Mouse (Mus musculus): Measurements from ENCODE around the gene Cnih3. TPM values are rescaled to one million over a fixed set of nuclear protein-coding genes. Genes with fewer than 3 reads are reported as not detected.
A peak's percentile ranks its signal among the peaks of the same experiment; 100 is the strongest.

The Cnih3 gene
- total RNA-seq, 4 experiments from 2014 or later: 0.14 to 0.25 TPM; not detected in 2

DNA sequence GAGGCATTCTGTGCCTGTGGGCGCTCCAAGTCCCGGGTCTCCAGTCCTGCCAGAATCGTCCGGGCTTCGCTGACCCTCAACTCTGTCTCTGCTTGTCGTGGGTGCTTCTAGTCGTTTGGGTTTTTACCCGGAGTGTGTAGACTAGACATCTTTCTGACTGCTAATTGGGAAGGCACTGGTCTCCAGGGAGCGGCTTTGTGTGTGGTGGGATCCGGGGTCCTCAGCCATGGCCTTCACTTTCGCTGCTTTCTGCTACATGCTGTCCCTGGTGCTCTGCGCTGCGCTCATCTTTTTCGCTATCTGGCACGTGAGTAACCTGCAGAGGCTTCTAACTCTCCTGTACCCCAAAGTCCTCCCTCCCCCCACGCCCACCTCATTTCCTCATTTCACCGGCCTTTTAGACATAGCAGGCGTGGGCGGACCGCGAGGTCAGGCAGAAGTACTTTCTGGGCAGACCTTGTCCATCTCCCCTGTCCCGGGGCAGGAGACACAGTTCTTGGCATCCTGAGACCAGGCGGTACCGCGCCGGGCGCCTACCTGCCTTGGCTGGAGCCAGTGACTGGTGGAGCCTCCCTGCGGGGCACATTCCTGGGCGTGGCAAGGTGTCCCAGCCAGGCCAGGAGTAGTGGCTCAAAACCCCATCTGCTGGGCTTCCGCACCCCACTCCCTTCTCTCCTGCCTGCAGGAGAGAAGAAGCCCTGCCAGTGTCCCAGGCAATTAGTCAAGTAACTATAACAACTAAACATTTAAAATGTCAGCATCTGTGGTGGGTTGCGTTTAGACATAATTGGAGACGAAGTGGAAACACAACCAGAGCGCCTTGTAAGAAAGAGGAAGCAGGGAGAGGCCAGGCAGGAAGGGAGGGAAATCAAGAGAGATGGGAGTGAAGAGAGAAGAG lies 1.0 kb downstream of the Cnih3 start:
- DNase-seq: no peak

DNA sequence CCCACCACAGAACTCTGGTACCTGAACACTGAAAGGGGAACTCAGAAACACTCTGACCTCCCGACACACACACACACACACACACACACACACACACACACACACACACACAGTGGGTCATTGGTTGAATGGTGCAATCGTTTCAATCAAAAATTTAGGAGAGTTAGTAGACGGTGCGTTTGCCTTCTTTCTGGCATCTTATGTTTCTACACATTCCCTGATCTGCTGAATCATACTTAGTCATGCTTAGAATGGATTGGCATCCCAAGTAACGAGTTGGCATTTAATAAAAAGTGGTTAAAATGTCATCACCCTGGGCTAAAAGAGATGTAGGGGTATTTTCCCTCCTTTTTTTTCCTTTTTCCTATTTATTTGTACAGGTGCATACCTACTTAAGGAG lies 3.3 kb downstream of the Cnih3 start:
- DNase-seq: no peak

DNA sequence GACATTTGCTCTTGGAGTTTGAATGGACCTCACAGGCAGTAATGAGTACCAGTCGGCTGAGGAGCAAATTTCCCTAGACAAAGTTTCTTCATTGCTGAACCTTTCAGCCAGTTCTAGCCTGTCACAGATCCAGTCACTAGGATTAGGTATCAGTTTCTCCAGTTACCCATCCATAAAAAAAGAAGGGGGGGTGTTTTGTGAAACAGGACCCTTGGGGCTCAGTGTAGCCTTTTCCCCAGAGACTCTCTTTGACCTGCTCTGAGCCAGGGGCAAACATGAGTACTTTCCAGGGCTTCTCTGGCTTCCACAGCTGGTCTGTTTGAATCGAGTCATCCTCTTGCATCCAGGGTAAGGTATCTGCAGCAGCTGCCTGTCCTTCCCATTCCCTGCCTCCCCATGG lies 5.4 kb downstream of the Cnih3 start:
- DNase-seq: no peak

DNA sequence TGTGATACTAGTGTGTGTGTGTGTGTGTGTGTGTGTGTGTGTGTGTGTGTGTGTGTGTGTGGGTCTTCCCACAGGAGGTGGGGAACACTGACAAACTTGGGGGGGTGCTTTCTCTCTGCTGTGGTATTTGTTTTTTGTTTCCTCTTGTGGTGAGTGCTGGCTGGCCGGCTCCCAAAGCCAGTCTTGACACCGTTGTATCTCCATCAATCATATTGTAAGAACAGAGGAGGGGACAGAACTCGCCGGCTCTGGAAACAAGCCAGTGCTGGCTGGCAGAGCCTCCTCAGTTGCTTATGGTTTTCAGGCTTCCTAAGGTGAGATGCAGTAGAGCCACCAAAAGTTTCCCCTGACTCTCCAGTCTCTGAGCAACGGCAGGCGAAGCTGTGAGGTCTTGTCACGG lies 6.1 kb downstream of the Cnih3 start:
- DNase-seq: no peak

DNA sequence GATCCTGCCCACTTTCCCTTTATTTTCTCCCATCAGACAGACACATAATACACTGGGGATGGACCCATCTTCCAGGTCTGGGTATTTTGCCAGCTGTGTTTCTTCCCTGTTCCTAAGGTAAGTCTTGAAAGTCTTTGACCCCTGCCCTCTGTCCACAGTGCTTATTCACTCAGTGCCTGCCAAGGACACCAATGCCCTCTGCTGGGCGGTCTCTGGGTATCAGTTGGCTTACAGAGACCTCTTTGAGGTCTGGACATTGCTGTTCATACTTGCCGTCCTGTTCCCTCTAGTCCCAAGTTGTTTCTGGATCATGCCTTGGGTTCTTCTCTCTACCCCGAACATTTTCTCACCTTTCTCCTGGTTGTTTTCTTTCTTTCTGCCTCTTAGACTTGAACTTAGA lies 8.3 kb downstream of the Cnih3 start:
- no peak for DNase-seq

DNA sequence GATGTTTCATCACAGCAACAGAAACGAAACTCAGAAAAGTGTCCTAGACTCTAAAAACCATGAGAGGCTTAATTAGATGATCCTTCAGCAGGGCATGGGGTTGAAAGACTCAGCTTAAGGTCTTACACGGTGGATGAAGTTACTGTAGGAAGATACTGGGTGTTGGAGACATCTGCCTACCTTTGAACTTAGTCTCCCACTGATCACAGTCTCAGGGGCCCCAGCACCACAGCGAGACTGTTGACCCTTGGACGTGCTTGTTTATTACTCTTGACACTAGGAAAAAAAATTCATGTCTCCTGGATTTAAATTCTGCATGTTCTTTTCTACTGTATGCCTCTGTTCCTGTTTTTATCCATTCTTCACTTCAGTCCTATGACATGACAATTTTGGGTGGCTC lies 11.6 kb downstream of the Cnih3 start:
- no peak for DNase-seq

DNA sequence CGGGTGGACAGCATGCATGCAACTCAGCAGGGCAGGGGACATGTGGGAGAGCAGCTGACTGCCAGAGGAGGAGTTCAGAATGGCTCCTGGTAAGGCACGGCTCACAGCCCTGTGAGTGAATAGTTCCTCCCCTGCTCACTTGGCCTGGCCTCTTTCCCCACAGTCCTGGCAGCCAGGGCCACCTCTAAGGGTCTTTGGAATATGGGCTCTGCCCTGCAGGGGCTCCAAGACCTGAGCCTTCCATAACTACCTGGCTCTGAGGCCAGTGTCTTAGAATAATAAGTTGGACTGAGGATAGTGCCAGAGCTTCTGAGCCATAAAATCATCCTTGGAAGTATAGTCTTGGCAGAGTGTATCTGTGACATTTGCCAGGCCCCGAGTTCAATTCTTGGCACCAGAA lies 12.9 kb downstream of the Cnih3 start:
- no peak for DNase-seq

DNA sequence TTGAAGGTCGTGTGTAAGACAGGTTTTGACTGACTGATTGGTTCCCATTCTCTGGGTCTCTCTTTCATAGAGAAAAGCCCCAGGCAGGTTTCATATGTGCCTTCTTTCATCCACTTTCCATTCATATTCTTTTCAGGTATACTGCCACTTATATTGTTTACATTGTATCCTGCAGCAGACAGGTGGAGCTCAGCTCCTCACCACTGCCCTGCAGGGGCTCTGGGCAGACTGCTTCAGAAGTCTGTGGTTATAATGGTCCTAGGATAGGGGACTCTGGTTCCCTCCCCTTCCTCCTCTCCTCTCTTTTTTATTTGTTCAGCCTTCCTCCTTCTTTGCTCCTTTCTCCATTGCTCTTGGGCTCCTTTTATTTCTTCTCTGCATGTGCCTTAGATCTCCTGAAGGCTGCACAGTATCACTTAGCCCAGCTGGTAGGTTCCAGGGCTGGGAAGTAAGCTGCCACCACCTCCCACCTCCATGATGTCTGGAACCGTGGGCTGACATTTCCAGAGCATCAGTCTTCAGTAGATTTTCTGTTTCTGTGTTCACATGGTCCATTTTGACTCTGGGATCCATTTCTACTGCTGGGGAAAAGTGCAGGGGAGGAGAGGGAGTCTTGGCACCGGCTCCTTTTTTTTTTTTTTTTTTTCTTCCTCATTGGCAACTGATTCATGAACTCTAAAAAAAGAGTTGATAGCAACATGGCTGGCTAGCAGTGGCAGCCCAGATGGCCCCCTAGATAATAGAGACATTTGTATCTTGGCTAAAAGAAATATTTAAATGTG lies 16.6 kb downstream of the Cnih3 start:
- DNase-seq: no peak

DNA sequence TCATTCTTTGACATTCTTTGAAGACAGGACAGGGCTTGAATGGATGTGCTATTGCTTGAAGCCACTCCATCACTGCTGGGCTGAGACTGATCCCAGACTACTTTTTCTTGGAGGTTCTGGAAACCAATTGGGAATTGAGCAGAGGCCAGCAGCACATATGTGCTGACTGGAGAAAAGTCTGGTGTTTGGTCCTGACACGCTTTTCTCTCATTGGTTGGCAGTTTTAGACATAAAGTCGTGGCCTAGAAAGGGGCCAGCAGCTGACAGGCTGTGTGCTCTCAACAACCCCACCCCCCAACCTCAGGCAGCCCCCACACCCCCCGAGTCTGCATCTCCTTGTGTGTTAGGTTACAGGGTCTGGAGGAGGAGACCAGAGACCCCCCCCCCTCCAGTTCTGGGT lies 17.9 kb downstream of the Cnih3 start:
- DNase-seq: no peak

DNA sequence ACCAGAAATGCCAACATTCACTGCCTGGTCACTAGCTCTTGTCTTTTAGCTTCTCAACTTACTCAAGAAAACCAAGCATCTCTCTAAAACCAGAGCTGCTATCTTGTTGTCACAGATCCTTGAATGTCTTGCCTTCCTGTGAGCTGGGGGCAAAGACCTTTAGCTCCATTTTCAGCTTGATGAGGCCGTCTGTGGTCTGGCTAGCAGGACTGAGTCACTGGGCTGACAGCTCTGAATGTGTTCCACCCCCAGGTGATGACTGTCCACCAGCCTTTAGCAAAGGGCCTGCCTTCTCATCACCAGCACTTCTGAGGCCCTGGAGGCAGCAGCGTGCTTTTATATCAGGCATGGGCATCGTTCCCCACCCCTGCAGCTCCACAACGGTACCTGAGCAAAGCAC lies 18.8 kb downstream of the Cnih3 start:
- no peak for DNase-seq

DNA sequence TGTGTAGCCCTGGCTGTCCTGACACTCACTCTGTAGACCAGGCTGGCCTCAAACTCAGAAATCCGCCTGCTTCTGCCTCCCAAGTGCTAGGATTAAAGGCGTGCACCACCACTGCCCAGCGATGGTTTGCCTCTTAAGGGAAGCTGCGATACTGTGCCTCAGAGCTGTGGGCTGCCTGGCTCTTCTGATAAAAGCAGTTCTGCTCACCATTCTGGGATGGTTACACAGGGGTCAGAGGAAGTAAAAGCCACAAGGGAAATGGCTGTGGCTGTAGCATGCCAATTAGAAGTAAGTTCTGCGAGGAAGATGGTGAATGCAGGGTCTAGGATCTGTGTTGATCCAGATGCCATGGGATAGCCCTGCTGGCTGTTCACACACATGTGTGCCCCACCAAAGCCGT lies 19.9 kb downstream of the Cnih3 start:
- DNase-seq: no peak

DNA sequence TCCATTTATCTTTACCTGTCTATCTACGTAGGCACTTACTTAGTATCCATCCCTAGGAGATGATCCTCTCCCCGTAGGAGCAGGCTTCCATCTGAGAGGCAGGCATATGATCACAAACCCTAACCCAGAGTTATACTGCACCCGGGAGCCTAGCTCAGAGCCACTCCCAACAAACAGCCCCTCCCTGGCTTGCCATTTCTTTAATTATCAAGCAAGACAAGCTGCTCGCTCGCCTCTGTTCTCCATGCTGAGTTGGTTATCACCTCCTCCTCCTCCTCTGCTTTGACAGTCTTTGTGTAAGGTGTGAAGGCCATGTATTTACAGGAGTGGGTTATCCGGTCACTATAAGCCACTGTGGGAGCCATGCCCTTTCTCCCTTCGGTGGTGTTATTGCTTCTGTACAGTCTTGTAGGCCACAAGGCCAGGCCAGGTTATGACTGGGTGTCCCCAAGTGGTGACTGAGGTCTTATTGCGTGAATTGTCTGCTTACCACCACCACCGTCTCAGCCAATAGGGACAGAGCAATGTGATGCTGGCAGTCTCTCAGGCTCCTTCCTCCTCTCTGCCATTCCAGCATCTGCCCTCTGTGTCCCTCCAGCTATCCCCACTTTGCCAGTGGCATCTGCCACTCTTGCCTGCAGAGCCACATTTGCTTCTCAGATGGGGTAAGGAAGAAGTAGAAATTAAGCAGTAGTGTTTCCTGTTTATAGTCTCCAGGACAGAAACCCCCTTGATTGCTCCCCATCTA lies 22.4 kb downstream of the Cnih3 start:
- DNase-seq: no peak

DNA sequence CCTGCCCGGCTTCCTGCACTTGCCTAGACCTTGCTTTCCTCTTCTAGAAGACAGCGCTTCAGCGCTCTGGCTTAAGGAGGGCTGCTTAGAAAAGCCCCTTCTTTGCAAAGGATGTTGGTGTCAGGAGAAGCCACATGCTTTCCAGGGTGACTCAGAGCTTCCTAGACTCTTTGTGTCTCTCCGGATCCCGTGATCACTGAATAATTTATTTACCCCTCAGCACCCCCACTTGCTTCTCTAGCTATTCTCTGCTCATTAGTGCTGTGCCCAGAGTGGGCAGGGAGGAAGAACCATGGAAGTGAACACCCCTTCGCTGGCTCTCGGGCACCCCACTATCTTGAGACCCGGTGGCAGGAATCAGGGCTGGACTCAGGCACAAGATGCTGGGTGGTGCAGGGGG lies 24.0 kb downstream of the Cnih3 start:
- no peak for DNase-seq

DNA sequence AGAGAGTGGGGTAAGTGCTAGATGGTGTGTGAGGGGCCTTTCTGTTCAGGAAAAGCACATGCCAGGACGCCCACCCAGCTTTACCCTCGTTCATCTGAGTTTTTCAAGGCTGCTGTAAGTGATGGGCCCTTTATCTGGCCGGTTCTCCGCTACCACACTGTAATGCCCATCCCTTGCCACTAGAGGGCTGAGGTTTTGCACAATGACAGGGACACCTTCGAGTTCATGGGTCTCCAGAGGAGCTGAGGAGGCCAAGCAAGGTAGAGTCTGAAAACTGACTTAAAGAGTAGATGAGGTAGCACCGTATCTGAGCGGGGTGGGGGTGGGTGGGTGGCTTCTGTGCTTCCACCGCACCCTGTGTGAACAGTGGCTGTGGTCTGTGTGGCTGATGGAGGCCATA lies 27.2 kb downstream of the Cnih3 start:
- DNase-seq: peak; percentile 11

DNA sequence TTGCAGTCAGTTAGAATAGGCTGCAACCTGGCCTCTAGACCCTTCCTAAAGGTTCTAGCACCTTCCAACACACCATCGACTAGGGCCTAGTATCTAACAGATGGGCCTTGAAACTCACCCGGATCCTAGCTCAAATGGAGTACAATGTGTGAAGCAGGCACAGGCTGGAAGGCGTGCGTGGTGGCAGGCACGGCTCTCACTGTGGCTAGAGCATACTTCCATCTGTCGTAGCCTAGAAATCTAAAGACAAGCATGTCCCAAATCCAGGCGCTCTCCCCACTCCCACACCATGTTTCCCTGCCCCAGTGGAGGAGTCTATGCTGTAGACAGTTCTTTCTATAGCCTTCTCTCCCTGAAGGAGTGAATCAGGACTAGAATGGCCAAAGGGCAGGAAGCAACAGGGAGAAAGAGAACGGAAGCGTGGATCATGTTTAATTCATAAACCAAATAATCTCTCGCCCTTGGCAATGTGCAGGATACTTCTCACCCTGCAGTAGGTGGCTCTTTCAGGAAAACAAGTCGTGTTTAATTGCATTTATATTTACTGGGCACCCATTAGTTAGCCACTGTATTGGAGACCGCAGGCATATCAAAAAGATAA lies 29.1 kb downstream of the Cnih3 start:
- no peak for DNase-seq

DNA sequence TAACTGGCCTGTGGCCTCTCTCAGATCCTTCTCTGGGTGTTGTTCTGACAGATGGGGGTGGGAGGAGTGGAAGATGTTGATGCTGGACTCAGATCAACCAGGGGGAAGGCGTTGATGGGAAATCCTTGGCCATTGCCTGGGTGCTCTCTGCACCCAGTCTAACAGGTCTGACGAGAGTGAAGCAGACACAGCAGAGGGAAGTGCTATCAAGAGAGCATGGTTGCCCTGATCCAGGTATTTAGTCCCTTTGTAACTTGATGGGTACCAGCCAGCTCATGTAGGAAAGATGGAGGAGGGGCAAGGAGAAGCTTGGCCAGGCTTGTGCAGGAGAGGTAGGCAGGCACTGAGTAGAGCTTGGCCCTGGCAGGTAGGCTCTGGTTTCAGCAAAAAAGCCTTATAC lies 36.8 kb downstream of the Cnih3 start:
- no peak for DNase-seq

DNA sequence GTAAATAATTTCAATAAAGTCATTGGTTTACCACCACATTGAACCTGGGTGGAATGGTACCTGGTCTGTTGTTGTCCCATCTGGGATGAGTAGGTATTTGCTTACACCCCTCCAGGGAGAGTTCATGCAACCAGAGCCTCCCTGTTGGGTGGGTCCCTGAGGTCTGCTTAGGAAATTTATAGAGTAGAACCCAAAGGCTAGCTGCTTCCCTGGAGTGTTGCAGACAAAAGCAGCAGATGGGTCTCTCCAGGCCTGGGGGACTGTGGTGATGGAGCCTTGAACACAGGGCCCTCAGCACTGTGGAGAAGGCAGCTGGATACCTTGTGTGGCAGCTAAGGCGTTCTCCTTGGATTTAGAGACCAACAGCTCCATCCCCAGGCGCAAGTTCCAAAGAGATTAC lies 40.1 kb downstream of the Cnih3 start:
- no peak for DNase-seq

DNA sequence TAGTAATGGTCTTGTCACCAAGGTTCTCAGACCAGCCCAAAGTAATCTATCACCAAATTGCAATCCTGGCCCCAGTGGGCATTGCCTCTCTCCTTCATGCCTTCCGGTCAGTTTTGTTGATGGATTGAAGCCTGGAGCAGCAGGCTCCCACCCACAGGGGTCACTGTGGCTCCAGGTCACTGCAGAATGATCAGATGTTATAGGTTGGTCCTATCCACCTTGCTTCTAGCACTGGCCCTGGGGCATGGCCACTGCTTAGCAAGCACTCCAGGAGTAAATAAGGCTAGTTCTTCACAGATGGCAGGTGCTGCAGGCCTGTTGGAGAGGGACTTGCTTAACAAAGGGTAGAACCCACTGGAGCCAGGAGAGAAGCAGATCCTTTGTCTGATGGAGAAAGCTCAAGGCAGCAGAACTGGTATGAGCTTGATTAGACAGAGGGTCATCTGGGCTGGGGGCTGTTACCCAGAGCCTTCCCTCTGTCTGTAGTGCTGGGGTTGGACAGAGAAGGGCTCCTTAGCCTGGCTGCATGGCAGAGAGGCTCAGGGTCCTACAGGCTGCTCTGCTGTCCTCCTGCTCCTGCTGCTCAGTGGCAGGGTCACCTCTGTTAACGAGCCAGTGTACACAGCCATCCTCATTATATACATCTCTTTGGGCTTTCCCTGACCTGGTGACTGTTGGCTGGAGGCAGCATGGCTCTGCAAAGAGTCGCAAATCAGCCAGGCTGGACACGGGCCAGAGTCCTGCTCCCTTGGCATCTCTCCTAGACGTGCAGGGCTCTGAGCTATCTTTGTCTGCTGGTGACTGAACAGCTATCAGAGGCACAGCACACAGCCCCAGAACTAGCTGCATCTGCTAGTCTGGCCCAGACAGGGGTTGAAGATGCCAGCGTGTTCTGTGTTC lies 41.1 kb downstream of the Cnih3 start:
- DNase-seq: peak; percentile 80

DNA sequence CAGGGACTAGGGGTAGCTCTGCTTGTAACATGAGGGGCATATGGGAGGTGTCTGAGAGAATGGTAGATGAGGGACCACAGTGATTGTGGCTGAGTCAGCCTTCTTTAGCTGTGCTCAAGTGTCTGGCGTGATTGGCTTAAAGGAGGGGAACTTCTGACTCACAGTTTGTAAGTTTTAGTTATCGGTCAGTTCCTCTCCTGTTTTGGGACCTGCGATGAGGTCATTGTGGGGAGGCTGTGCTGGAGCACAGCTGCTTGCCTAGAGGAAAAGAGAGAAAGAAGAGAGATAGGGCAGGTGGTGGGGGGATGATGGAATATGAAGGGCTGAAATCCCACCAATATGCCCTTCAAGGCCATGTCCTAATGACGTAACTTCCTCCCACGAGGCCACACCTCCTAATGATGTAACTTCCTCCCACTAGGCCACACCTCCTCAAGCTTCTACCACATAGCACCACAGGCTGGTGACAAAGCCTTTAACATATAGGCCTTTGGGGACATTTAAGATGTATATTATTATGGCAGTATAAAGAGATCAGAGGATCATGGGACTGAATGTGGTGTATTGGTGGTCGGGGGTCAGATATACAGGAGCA lies 42.9 kb downstream of the Cnih3 start:
- DNase-seq: no peak

DNA sequence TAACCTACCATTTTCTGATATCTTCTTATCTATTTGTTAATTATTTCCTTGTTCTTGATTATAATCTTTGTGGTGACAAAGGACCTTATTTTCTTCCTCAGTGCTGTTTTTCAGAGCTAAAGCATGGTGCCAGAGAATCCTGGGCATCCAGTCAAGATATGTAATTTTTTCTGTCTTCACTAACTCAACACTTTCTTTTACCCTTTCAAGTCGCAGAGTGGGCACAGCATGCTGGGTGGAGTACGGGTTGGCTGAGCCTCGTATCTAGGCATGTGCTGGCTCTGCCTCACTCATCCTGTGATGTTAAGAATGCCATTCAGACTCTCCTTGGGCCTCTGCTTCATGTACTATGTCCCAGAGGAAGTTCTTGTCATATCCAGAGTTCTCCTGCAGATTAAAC lies 46.8 kb downstream of the Cnih3 start:
- no peak for DNase-seq

DNA sequence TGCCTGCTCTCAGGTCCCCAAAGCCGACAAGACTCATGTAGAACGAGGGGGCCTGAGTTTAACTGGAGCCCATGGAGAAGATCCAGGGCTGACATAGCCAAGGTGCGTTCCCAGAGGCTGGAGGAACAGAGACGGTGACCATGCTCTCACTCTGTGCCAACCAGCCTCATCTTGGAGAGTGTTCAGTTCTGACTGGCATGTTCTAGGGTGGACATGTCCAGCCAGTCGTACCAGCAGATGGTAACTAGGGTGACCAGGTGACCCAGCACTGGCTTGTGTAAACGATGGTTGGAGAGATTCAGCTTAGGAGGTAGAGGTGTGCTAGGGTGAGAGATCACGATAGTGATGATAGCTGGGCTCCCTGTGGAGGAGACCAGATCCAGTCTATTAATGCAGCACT lies 50.6 kb downstream of the Cnih3 start:
- no peak for DNase-seq

All from adrenal gland, adult 8-10 months (tissue).